Mouse (Mus musculus): ENCODE results near the gene Lats2. TPM values are rescaled to one million over a fixed set of nuclear protein-coding genes. Genes with fewer than 3 reads are reported as not detected.

The Lats2 gene
- total and polyA plus RNA-seq, 3 experiments: 1.1 to 4.0 (median 1.5) TPM

DNA sequence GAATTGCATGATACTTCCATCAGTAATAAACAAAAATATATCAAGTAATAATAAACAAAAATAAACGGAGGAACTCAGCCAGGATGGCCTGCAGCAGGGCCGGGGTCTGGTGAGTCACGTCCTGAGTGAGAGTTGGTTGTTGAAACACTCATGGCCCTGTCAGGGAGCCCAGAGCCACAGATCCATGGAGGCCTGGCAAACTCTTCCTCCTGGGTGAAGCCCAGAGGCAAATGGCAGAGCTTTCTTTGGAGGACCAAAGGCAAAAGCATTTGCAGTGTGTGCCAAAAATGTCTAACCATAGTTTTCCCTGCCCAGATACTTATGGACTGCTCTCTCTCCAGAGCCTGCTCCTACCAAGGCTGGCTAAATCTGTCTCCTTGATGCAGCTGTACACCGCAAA lies 33.0 kb upstream of the Lats2 start:
- H3K9me3 ChIP-seq (replicated peaks; ENCODE audit: low read length): no peaks in the 10 kb centered on the region
- no peaks in the 10 kb centered on the region for H3K79me2 ChIP-seq (replicated peaks; ENCODE audit: control insufficient read depth, extremely low read depth, insufficient read depth, poor library complexity, severe bottlenecking)
- no peaks in the 10 kb centered on the region for H3K36me3 ChIP-seq (replicated peaks in 1 of 2; ENCODE audit: control insufficient read depth in 1 of 2, insufficient read depth in 1 of 2, low read length in 1 of 2)
- no peak for DNase-seq (ENCODE audit: extremely low read depth)
- in situ Hi-C loops (cut with MboI; ENCODE audit: low pct_ligation_motif_present, low pct_unique_long_range_greater_than_20kb, low sequenced_read_pairs) (no loop called here), dilution Hi-C loops (cut with MboI; ENCODE audit: extremely low pct_ligation_motif_present, extremely low pct_unique_long_range_greater_than_20kb, low sequenced_read_pairs) (no loop called here)
- H3K27ac ChIP-seq (ENCODE audit: insufficient read depth, low read depth): no peak overlapping the region
- no peaks in the 10 kb centered on the region for H3K4me1 ChIP-seq (ENCODE audit: control insufficient read depth in 1 of 2, insufficient read depth in 2 of 2)
- no peak overlapping the region for H3K4me3 ChIP-seq (replicated peaks in 1 of 3; ENCODE audit: low read depth in 2 of 3, low read length in 2 of 3, poor library complexity in 1 of 3)
- TF ChIP-seq MXI1 (IDR thresholded peaks at IDR 0.05; ENCODE audit: low read depth, low read length) (no peak), RAD21 (IDR thresholded peaks at IDR 0.05; ENCODE audit: low read depth, low read length) (no peak), MAX (IDR thresholded peaks at IDR 0.05; ENCODE audit: low read length) (no peak), BHLHE40 (IDR thresholded peaks at IDR 0.05; ENCODE audit: low read depth, low read length) (no peak), MAFK (IDR thresholded peaks at IDR 0.05; ENCODE audit: insufficient replicate concordance, low read length) (no peak), ZMIZ1 (IDR thresholded peaks at IDR 0.05; ENCODE audit: low read depth, low read length) (no peak), KAT2A (IDR thresholded peaks at IDR 0.05; ENCODE audit: insufficient replicate concordance, low read length) (no peak), TBP (conservative IDR thresholded peaks at IDR 0.05; ENCODE audit: low read depth, low read length) (no peak)
- no peak overlapping the region for H3K9ac ChIP-seq (ENCODE audit: insufficient read depth, low read depth)
- no peak overlapping the region for H3K4me2 ChIP-seq (ENCODE audit: insufficient read depth, low read depth, poor library complexity, severe bottlenecking)
- H3K27me3 ChIP-seq (replicated peaks): peaks cover 2% of the 10 kb centered on the region

- dilution Hi-C loops (cut with MboI; ENCODE audit: extremely low pct_ligation_motif_present, extremely low pct_unique_long_range_greater_than_20kb, low sequenced_read_pairs) (no loop called here), in situ Hi-C loops (cut with MboI; ENCODE audit: low pct_ligation_motif_present, low pct_unique_long_range_greater_than_20kb, low sequenced_read_pairs) (no loop called here)
- H3K27ac ChIP-seq (ENCODE audit: insufficient read depth, low read depth): no peak overlapping the region
- H3K79me2 ChIP-seq (replicated peaks; ENCODE audit: control insufficient read depth, extremely low read depth, insufficient read depth, poor library complexity, severe bottlenecking): no peaks in the 10 kb centered on the region
- no peak overlapping the region for H3K9ac ChIP-seq (ENCODE audit: insufficient read depth, low read depth)
- H3K36me3 ChIP-seq (replicated peaks in 1 of 2; ENCODE audit: control insufficient read depth in 1 of 2, insufficient read depth in 1 of 2, low read length in 1 of 2): no peaks in the 10 kb centered on the region
- H3K4me2 ChIP-seq (ENCODE audit: insufficient read depth, low read depth, poor library complexity, severe bottlenecking): no peak overlapping the region
- H3K9me3 ChIP-seq (replicated peaks; ENCODE audit: low read length): no peaks in the 10 kb centered on the region
- peaks cover 2% of the 10 kb centered on the region for H3K27me3 ChIP-seq (replicated peaks)
- H3K4me1 ChIP-seq (ENCODE audit: control insufficient read depth in 1 of 2, insufficient read depth in 2 of 2): no peaks in the 10 kb centered on the region
- no peak for DNase-seq (ENCODE audit: extremely low read depth)
- no peak overlapping the region for H3K4me3 ChIP-seq (replicated peaks in 1 of 3; ENCODE audit: low read depth in 2 of 3, low read length in 2 of 3, poor library complexity in 1 of 3)
- TF ChIP-seq POLR2AphosphoS2 (IDR thresholded peaks at IDR 0.05; ENCODE audit: low read depth, low read length) (no peak), ZNF384 (IDR thresholded peaks at IDR 0.05; ENCODE audit: low read depth, low read length) (no peak), PAX5 (IDR thresholded peaks at IDR 0.05; ENCODE audit: low read length) (no peak), IRF4 (IDR thresholded peaks at IDR 0.05; ENCODE audit: low read depth, low read length) (no peak), SIN3A (IDR thresholded peaks at IDR 0.05; ENCODE audit: low read length) (no peak), RCOR1 (conservative IDR thresholded peaks at IDR 0.05; ENCODE audit: low read depth, low read length) (no peak), KAT2A (IDR thresholded peaks at IDR 0.05; ENCODE audit: insufficient replicate concordance, low read length) (no peak), ZMIZ1 (IDR thresholded peaks at IDR 0.05; ENCODE audit: low read depth, low read length) (no peak), JUND (conservative IDR thresholded peaks at IDR 0.05; ENCODE audit: low read depth, low read length) (no peak), NRF1 (IDR thresholded peaks at IDR 0.05; ENCODE audit: low read depth, low read length) (no peak), ETS1 (conservative IDR thresholded peaks at IDR 0.05; ENCODE audit: low read depth, low read length) (no peak), RAD21 (IDR thresholded peaks at IDR 0.05; ENCODE audit: low read depth, low read length) (no peak), CHD1 (IDR thresholded peaks at IDR 0.05; ENCODE audit: low read depth, low read length) (no peak)
Measured at GRCm38 (mm10) chr14:57789759-57790158, 31.6 kb upstream of the Lats2 start.

Data from CH12.LX (cell line).